Mouse (Mus musculus): ENCODE measurements around the gene Itpkc.

The Itpkc gene

GRCm38 (mm10) chr7:27193731-27194130 lies 34.7 kb downstream of the Itpkc start:
- no peak for DNase-seq (ENCODE audit: low spot score in 2 of 2)

GRCm38 (mm10) chr7:27192434-27192833 lies 36.0 kb downstream of the Itpkc start:
- no peak for DNase-seq (ENCODE audit: low spot score in 2 of 2)

GRCm38 (mm10) chr7:27189271-27189931 lies 39.1 kb downstream of the Itpkc start:
- peak in 1 of 2 experiments; percentile 13 for DNase-seq (ENCODE audit: low spot score in 2 of 2)

GRCm38 (mm10) chr7:27185986-27186385 lies 42.5 kb downstream of the Itpkc start:
- DNase-seq (ENCODE audit: low spot score in 2 of 2), result no peak

- DNase-seq (ENCODE audit: low spot score in 2 of 2), result peak in 1 of 2 experiments; percentile 33
These were observed 43.5 kb downstream of the Itpkc start for GRCm38 (mm10) chr7:27184964-27185363.

- DNase-seq (ENCODE audit: low spot score in 2 of 2), result no peak
These were observed 46.0 kb downstream of the Itpkc start for GRCm38 (mm10) chr7:27182498-27182897.

- DNase-seq (ENCODE audit: low spot score in 2 of 2), result peak in 1 of 2 experiments; percentile 47
These were observed 47.4 kb downstream of the Itpkc start, which contains the start of the genes Gm21983 and Mia for GRCm38 (mm10) chr7:27180837-27181695. Gene Gm21983 (minus strand): TSS chr7:27181086. Gene Mia (minus strand): TSS chr7:27181157.

- peak in 1 of 2 experiments; percentile 51 for DNase-seq (ENCODE audit: low spot score in 2 of 2)
These were observed 48.4 kb downstream of the Itpkc start for GRCm38 (mm10) chr7:27180036-27180435.

GRCm38 (mm10) chr7:27179217-27179918 lies 49.1 kb downstream of the Itpkc start:
- no peak for DNase-seq (ENCODE audit: low spot score in 2 of 2)

- peak; percentile 99 for DNase-seq (ENCODE audit: low spot score in 2 of 2)
These were observed 49.9 kb downstream of the Itpkc start, which contains the start of gene Rab4b for GRCm38 (mm10) chr7:27178324-27179216. Gene Rab4b (minus strand): TSS chr7:27178896.

- DNase-seq (ENCODE audit: low spot score in 2 of 2), result no peak
These were observed 50.5 kb downstream of the Itpkc start for GRCm38 (mm10) chr7:27177942-27178323.

GRCm38 (mm10) chr7:27174896-27175295 lies 53.6 kb downstream of the Itpkc start:
- no peak for DNase-seq (ENCODE audit: low spot score in 2 of 2)

- DNase-seq (ENCODE audit: low spot score in 2 of 2), result no peak
These were observed 54.0 kb downstream of the Itpkc start for GRCm38 (mm10) chr7:27174496-27174895.

GRCm38 (mm10) chr7:27170981-27171380 lies 57.5 kb downstream of the Itpkc start:
- no peak for DNase-seq (ENCODE audit: low spot score in 2 of 2)

GRCm38 (mm10) chr7:27168371-27168770 lies 60.1 kb downstream of the Itpkc start:
- DNase-seq (ENCODE audit: low spot score in 2 of 2), result no peak

GRCm38 (mm10) chr7:27167475-27168094 lies 60.9 kb downstream of the Itpkc start:
- no peak for DNase-seq (ENCODE audit: low spot score in 2 of 2)

- peak; percentile 95 to 99 for DNase-seq (ENCODE audit: low spot score in 2 of 2)
These were observed 61.6 kb downstream of the Itpkc start, which contains the start of gene Egln2 for GRCm38 (mm10) chr7:27166614-27167474. Gene Egln2 (minus strand): TSS chr7:27166802.

- peak; percentile 82 to 91 for DNase-seq (ENCODE audit: low spot score in 2 of 2)
These were observed 62.2 kb downstream of the Itpkc start for GRCm38 (mm10) chr7:27166229-27166613.

GRCm38 (mm10) chr7:27165696-27166095 lies 62.8 kb downstream of the Itpkc start:
- DNase-seq (ENCODE audit: low spot score in 2 of 2), result no peak
